Mouse (Mus musculus) heart, adult 2 months (tissue): ENCODE data around the gene Frmpd2.

Source experiments
- CTCF ChIP-seq: fragments of 200-600 bp; IDR thresholded peaks from 2 replicates; pipeline ENCODE4 v1.8.1; 2022; ENCODE audit warnings: antibody characterized with exemption, mild to moderate bottlenecking, moderate library complexity
- EP300 ChIP-seq: fragments of 200-500 bp; IDR thresholded peaks from 2 replicates; pipeline ENCODE4 v1.6.1; 2011; ENCODE audit warnings: low read depth, low read length, control low read depth; ENCODE audit not compliant: insufficient read depth

DNA sequence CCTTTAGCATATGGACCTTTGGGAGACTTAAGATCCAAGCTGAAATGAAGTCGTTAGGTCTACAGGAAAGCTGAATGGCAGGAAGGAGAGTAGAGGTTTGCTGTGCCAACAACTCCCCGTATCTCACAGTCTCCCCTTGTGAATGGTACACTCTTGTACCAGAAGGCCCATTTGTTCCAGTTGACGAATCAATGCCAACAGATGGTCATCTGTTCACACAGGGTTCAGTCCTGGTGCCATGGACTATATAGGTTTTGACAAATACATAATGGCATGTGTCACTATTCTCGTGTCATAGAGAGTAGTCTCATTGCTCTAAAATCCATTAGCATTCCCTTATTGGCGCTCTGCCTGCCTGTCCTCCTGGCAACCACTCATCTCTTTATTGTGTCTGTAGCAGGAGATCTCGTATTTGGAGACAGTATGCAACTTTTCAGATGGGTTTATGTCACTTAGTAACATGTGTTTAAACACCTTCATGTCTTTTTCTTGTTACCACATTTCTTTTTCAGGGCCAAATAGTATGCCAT, 43.3 kb downstream of the Frmpd2 start:
- TF ChIP-seq EP300 (no peak), CTCF (no peak)
